Mouse (Mus musculus) hindbrain, embryonic 16.5 days (tissue): ENCODE data around the gene Dazap1. TPM values are rescaled to one million over a fixed set of nuclear protein-coding genes. Genes with fewer than 3 reads are reported as not detected.

Experiments
- ATAC-seq: fragments of 200-750 bp; cut with Nextera tagmentation; 2 replicates; pipeline ENCODE4 v1.8.0; 2017; ENCODE audit warnings: moderate TSS enrichment, moderate library complexity
- H3K27ac ChIP-seq: fragments of 300-500 bp; sonication (generic); 2 replicates; pipeline ENCODE4 v1.5.1; 2014; ENCODE audit warnings: low read depth, mild to moderate bottlenecking, control low read depth, low read length, moderate library complexity
- H3K27me3 ChIP-seq: fragments of 300-500 bp; sonication (generic); replicated peaks from 2 replicates; pipeline ENCODE4 v1.6.1; 2014; ENCODE audit warnings: low read length; ENCODE audit not compliant: control insufficient read depth, insufficient read depth
- H3K36me3 ChIP-seq: fragments of 300-500 bp; sonication (generic); 2 replicates; pipeline ENCODE4 v1.6.1; 2014; ENCODE audit warnings: mild to moderate bottlenecking, low read length, moderate library complexity, mixed read lengths; ENCODE audit not compliant: control insufficient read depth, insufficient read depth
- H3K4me1 ChIP-seq: fragments of 300-500 bp; sonication (generic); 2 replicates; pipeline ENCODE4 v1.6.1; 2014; ENCODE audit warnings: low read depth, low read length; ENCODE audit not compliant: control insufficient read depth, insufficient read depth
- H3K4me2 ChIP-seq: fragments of 300-500 bp; sonication (generic); 2 replicates; pipeline ENCODE4 v1.6.1; 2014; ENCODE audit warnings: mild to moderate bottlenecking, low read length, control low read depth, moderate library complexity
- H3K4me3 ChIP-seq: fragments of 300-500 bp; sonication (generic); 2 replicates; pipeline ENCODE4 v1.5.1; 2014; ENCODE audit warnings: mild to moderate bottlenecking, low read length, control low read depth, moderate library complexity
- H3K9ac ChIP-seq: fragments of 300-500 bp; sonication (generic); 2 replicates; pipeline ENCODE4 v1.6.1; 2014; ENCODE audit warnings: low read depth, mild to moderate bottlenecking, control low read depth, low read length, moderate library complexity
- H3K9me3 ChIP-seq: fragments of 300-500 bp; sonication (generic); 2 replicates; pipeline ENCODE4 v1.6.1; 2014; ENCODE audit warnings: mild to moderate bottlenecking, low read length, moderate library complexity; ENCODE audit not compliant: control insufficient read depth
- WGBS: fragments of 180-500 bp; shearing (Covaris S2); extraction: QIAGEN DNeasy Blood & Tissue Kit; methylation state at CpG from one replicate; pipeline ENCODE4 v1.1.7; 2014; 5-methylcytosine and 5-hydroxymethylcytosine counted together
- microRNA-seq: library from miRNA; unstranded; fragments of <30 nt; microRNA quantifications from one replicate; pipeline ENCODE4, GENCODE M21; 2017
- polyA plus RNA-seq: library from polyadenylated mRNA; unstranded; fragments of >200 nt; fragmentation: Nextera tagmentation; extraction: Ambion mirVana; gene quantifications from 2 replicates; pipeline ENCODE4 v1.2.1, GENCODE M21; 2015

The Dazap1 gene
- polyA plus RNA-seq, 1 experiment from 2014 or later: 38.5 TPM

- Histone ChIP-seq H3K36me3 (no peaks in the 10 kb centered on the region), H3K9ac (no peak overlapping the region), H3K4me2 (peak overlapping the region; percentile 95; the same call in 1 of the 2 replicates), H3K4me3 (no peak overlapping the region), H3K4me1 (peaks cover 8% of the 10 kb centered on the region), H3K27ac (no peak overlapping the region), H3K9me3 (no peaks in the 10 kb centered on the region), H3K27me3 (no peaks in the 10 kb centered on the region)
- no peak for ATAC-seq
- 72% methylated on average over 2 of the region's 2 CpGs for WGBS
These were observed 69.6 kb downstream of the Dazap1 start for GRCm38 (mm10) chr10:80330888-80331287.

DNA sequence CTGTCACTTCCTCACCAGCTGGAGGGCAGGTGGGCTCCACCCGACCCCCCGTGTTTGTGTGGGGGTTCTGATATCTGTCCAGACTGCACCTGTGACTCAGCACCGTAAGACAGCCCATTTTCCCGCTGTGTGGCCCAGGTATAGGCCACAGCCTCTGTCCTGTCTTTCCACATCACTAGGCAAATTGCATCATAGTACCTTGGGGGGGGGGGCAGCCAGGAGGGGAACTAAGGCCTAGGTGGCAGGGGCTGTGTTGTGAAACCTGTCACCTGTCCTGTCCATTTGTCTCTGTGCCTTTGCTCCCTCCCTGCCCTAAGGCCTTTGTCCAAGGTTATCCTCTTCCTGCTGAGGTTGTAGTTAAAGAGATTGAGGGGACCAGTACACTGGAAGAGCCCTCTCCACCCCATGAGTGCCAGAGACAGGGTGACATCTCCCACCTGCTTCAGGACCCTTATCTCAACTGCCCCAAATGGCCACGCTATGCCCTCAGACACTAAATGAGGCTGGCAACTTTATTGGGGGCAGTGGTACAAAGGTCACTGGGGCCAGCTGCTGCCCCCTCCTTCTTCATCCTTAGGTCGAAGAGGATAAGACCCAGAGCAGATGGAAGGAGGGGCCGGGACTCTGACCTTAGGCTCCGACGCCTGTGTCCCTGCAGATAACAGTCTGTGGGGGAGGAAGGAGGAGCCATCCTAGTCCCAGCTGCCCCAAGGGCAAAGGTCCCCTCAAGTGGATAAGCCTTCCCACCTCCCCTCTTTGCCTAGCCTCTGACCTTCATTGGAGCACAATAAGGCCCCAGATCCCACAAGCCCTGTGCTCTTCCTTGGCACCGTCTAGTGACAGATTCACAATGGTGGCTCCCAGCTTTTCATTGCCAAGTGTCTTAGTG is 70.6 kb downstream of the Dazap1 start:
- no peak overlapping the region for H3K4me3 ChIP-seq
- peaks cover 8% of the 10 kb centered on the region for H3K4me1 ChIP-seq
- ATAC-seq: no peak
- no peak overlapping the region for H3K27ac ChIP-seq
- H3K36me3 ChIP-seq: no peaks in the 10 kb centered on the region
- 72% methylated on average over 10 of the region's 10 CpGs for WGBS
- no peak overlapping the region for H3K9ac ChIP-seq
- no peaks in the 10 kb centered on the region for H3K9me3 ChIP-seq
- H3K4me2 ChIP-seq: no peak overlapping the region
- H3K27me3 ChIP-seq: no peaks in the 10 kb centered on the region

DNA sequence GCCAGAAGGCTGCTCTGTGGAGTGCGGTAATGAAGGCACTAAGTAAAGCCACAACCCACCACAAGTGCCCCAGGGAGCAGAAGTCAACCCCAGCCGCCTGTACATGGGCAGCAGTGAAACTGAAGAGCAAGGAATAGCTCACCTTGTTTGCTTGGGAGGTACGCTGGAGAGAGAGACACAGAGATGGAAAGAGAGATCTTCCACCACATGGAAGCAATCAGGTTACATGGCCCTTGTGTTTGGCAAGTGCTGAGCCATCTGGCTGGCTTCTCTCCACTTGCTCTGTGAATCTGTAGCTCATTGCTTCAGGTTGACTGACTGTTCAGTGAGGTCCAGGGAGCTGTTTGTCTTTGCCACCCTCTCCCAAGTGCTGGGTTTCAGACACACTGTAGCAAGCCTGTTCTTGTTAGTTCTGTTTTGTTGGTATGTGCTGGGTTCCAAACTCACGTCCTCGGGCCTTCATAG is 71.3 kb downstream of the Dazap1 start:
- 75% methylated on average over 5 of the region's 5 CpGs for WGBS
- Histone ChIP-seq H3K4me3 (no peak overlapping the region), H3K4me2 (no peak overlapping the region), H3K9ac (no peak overlapping the region), H3K27ac (no peak overlapping the region), H3K36me3 (no peaks in the 10 kb centered on the region), H3K9me3 (no peaks in the 10 kb centered on the region), H3K27me3 (no peaks in the 10 kb centered on the region), H3K4me1 (peaks cover 8% of the 10 kb centered on the region)
- ATAC-seq: no peak

DNA sequence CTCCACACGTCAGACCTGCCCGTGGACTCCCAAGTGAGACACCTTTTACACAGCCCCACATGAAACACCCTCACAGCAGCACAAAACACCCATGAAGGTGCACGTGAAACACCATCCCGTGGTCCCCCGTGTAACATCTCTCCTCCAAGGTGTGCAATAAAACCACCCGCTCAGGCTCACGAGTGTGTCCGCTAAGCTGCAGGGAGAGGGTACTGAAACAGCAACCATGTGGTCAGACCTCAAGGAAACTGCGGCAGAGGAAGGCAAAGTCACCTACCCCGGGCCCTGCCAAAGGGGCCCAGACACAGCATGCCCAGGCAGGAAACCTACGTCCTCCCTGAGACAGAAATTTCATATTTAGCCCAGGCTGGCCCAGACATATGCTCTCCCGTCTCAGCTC is 75.0 kb downstream of the Dazap1 start:
- Histone ChIP-seq H3K27me3 (peaks cover 9% of the 10 kb centered on the region), H3K4me2 (no peak overlapping the region)

More for the DNA sequence above, 75.0 kb downstream of the Dazap1 start:
- 89% methylated on average over 12 of the region's 12 CpGs for WGBS
- Histone ChIP-seq H3K27ac (no peak overlapping the region), H3K4me3 (no peak overlapping the region), H3K4me1 (no peaks in the 10 kb centered on the region; the same call in 1 of the 2 replicates), H3K9me3 (no peaks in the 10 kb centered on the region), H3K36me3 (no peaks in the 10 kb centered on the region), H3K9ac (no peak overlapping the region)
- ATAC-seq: no peak

Small RNA genes lying within 50 kb of the gene (microRNA-seq; reads per million reads assigned to microRNA genes)
- gene Mir6911: 0.83 reads per million

Other genes starting within 250 kb of the Dazap1 start
- gene Arhgap45, start 244.8 kb upstream of the Dazap1 start, polyA plus RNA-seq: 1.7 and 2.2 TPM in 2 replicates
- 141 and 143 TPM in 2 replicates for gene Polr2e, start 221.7 kb upstream of the Dazap1 start, polyA plus RNA-seq
- 601 and 643 TPM in 2 replicates for gene Gpx4, start 214.3 kb upstream of the Dazap1 start, polyA plus RNA-seq
- gene Sbno2, start 155.9 kb upstream of the Dazap1 start, polyA plus RNA-seq: 10.3 and 13.0 TPM in 2 replicates
- 17.7 and 18.3 TPM in 2 replicates for gene Stk11, start 145.7 kb upstream of the Dazap1 start, polyA plus RNA-seq
- gene Atp5d, start 122.9 kb upstream of the Dazap1 start, polyA plus RNA-seq: 554 and 581 TPM in 2 replicates
- 98.8 and 130 TPM in 2 replicates for gene Cbarp, start 120.7 kb upstream of the Dazap1 start, polyA plus RNA-seq
- gene Midn, start 113.2 kb upstream of the Dazap1 start, polyA plus RNA-seq: 16.0 and 16.1 TPM in 2 replicates
- 288 and 311 TPM in 2 replicates for gene Cirbp, start 95.5 kb upstream of the Dazap1 start, polyA plus RNA-seq
- gene 1600002K03Rik, start 88.5 kb upstream of the Dazap1 start, polyA plus RNA-seq: 9.4 and 10.1 TPM in 2 replicates
- 21.5 and 22.7 TPM in 2 replicates for gene Efna2, start 82.0 kb upstream of the Dazap1 start, polyA plus RNA-seq
- gene Mum1, start 35.1 kb upstream of the Dazap1 start, polyA plus RNA-seq: 38.0 and 38.7 TPM in 2 replicates
- 349 and 361 TPM in 2 replicates for gene Ndufs7, start 12.4 kb upstream of the Dazap1 start, polyA plus RNA-seq
- 31.8 and 32.6 TPM in 2 replicates for gene Gamt, start 474 bp upstream of the Dazap1 start, polyA plus RNA-seq
- 491 and 527 TPM in 2 replicates for gene Rps15, start 31.0 kb downstream of the Dazap1 start, polyA plus RNA-seq
- gene Apc2, start 34.5 kb downstream of the Dazap1 start, polyA plus RNA-seq: 139 and 149 TPM in 2 replicates
- 31.7 and 32.8 TPM in 2 replicates for gene 2310011J03Rik, start 59.1 kb downstream of the Dazap1 start, polyA plus RNA-seq
- 8.1 and 8.5 TPM in 2 replicates for gene Pcsk4, start 68.0 kb downstream of the Dazap1 start, polyA plus RNA-seq
- gene Reep6, start 68.5 kb downstream of the Dazap1 start, polyA plus RNA-seq: 7.5 and 7.6 TPM in 2 replicates
- 1.1 and 1.8 TPM in 2 replicates for gene Adamtsl5, start 86.9 kb downstream of the Dazap1 start, polyA plus RNA-seq
- gene Plk5, start 95.0 kb downstream of the Dazap1 start, polyA plus RNA-seq: 9.3 and 11.0 TPM in 2 replicates
- gene Mex3d, start 126.2 kb downstream of the Dazap1 start, polyA plus RNA-seq: 9.1 and 9.2 TPM in 2 replicates
- 196 and 207 TPM in 2 replicates for gene Mbd3, start 138.1 kb downstream of the Dazap1 start, polyA plus RNA-seq
- gene Uqcr11, start 145.3 kb downstream of the Dazap1 start, polyA plus RNA-seq: 704 and 759 TPM in 2 replicates
- 32.5 and 45.3 TPM in 2 replicates for gene Tcf3, start 172.2 kb downstream of the Dazap1 start, polyA plus RNA-seq
- 1.2 and 1.3 TPM in 2 replicates for gene Onecut3, start 233.3 kb downstream of the Dazap1 start, polyA plus RNA-seq